Mouse (Mus musculus): ENCODE measurements around the gene Lmbr1. TPM values are rescaled to one million over a fixed set of nuclear protein-coding genes. Genes with fewer than 3 reads are reported as not detected.
A peak's percentile ranks its signal among the peaks of the same experiment; 100 is the strongest.
"Not testable (repeated sequence)": the region's sequence is repeated elsewhere in the genome, so short reads cannot be mapped to it uniquely, and the experiment has no call there.

The Lmbr1 gene
- polyA plus RNA-seq (2015; fragmentation: Nextera tagmentation; extraction: Ambion mirVana), result 11.7 TPM in 2 replicates

DNA sequence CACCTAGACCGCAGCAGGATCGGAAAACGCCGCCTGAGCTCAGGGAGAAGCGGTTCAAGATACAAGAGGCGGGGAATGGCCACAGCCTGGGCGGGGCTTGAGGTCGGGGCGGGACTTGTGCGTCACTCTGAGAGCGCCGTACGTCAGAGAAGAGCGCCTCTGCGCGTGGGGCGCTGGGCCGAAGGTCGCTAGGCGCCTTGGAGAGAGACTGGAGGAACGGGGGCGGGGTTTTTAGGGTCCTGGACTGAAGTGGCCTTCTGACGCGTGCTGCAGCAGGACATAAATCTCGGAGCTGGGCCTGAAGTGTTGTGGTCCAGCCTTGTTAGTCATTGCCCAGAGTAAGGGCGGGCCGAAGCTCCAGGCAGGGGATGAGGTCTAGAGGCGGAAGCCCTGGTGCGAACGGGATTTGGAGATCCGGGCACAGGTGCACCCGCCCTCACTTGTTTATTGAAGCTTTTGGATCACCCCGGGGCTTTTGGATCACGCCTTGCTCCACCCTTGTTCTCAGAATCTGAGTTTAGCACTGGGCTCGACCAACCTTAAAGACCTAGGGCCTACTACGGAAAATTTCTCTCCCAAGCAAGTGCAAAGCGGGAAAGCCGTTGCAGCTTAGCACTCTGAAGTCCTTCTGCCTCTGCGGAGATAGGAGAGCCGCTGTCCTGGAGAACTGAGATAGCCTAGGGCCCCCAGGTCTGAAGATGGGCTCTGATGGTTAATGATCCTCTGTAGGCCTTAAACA lies at the start of gene Lmbr1:
TSS of gene Lmbr1 (minus strand) at position 93 of the 739 bp plus-strand sequence.
- no peaks in the 10 kb centered on the region for H3K36me3 ChIP-seq
- 0 out of 2 replicates have a peak, but pooled peaks cover 3% of the 10 kb centered on the region for H3K9me3 ChIP-seq
- ATAC-seq (ENCODE audit: insufficient number of reproducible peaks, low FRiP score, low TSS enrichment, low read depth), result peak; percentile 94
- 2% methylated on average over 40 of the region's 40 CpGs for WGBS
- H3K4me3 ChIP-seq, result peak within 1 kb of the TSS; percentile 72
- H3K27me3 ChIP-seq, result no peaks in the 10 kb centered on the region
- peak within 1 kb of the TSS; percentile 68 for H3K9ac ChIP-seq
- peaks cover 16% of the 10 kb centered on the region for H3K4me1 ChIP-seq
- H3K4me2 ChIP-seq, result peak within 1 kb of the TSS; percentile 93
- peak within 1 kb of the TSS; percentile 67 for H3K27ac ChIP-seq

DNA sequence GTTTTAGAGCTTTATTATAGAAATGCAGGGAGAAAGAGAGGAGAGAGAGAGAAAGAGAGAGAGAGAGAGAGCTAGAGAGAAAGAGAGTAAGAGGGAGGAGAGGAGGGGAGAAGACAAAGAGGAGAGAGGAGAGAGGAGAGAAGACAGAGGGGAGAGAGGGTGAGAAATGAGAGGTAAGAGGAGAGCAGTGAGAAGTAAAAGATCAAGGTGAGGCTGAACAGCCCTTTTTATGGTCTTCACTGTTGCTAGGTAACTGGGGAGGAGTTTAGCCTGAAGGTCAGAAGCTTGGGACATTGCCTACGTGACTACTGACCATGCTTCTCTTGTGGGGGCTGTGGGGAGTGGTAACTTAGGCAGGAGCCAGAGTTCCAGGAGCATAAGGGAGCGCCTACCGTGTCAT lies 45.1 kb upstream of the Lmbr1 start:
- not testable (repeated sequence) for H3K27ac ChIP-seq; H3K9ac ChIP-seq; H3K36me3 ChIP-seq; H3K4me3 ChIP-seq; H3K4me1 ChIP-seq; H3K4me2 ChIP-seq; H3K27me3 ChIP-seq; ATAC-seq (ENCODE audit: insufficient number of reproducible peaks, low FRiP score, low TSS enrichment, low read depth); H3K9me3 ChIP-seq
- WGBS, result 45% methylated on average over 3 of the region's 3 CpGs

DNA sequence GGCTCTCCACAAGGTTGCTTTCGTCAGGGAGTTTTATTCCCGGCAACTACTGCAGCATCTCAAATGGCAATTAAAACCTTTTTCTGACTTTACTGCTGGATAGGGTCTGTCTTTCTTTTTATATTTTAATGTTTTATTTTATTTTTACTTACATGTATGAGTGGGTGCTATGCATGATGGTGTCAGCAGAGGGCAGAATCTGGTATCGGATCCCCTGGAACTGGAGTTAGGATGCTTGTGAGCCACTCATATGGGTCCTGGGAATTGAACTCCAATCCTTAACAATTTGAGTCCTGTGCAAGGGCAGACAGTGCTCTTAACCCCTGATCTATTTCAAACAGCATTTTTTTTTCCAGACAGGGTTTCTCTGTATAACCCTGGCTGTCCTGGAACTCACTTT lies 34.9 kb upstream of the Lmbr1 start:
- Histone ChIP-seq H3K27me3 (no peaks in the 10 kb centered on the region), H3K9me3 (no peaks in the 10 kb centered on the region), H3K27ac (no peak overlapping the region), H3K9ac (no peak overlapping the region), H3K4me2 (no peak overlapping the region), H3K4me3 (no peak overlapping the region), H3K36me3 (no peaks in the 10 kb centered on the region), H3K4me1 (no peaks in the 10 kb centered on the region)
- no peak for ATAC-seq (ENCODE audit: insufficient number of reproducible peaks, low FRiP score, low TSS enrichment, low read depth)
- WGBS, result 81% methylated on average over 3 of the region's 3 CpGs

- Histone ChIP-seq H3K27ac (no peak overlapping the region), H3K4me1 (no peaks in the 10 kb centered on the region), H3K4me3 (no peak overlapping the region), H3K9ac (no peak overlapping the region), H3K27me3 (no peaks in the 10 kb centered on the region), H3K4me2 (no peak overlapping the region), H3K9me3 (no peaks in the 10 kb centered on the region), H3K36me3 (no peaks in the 10 kb centered on the region)
- no peak for ATAC-seq (ENCODE audit: insufficient number of reproducible peaks, low FRiP score, low TSS enrichment, low read depth)
These were observed 32.7 kb upstream of the Lmbr1 start for GRCm38 (mm10) chr5:29410854-29411253.

DNA sequence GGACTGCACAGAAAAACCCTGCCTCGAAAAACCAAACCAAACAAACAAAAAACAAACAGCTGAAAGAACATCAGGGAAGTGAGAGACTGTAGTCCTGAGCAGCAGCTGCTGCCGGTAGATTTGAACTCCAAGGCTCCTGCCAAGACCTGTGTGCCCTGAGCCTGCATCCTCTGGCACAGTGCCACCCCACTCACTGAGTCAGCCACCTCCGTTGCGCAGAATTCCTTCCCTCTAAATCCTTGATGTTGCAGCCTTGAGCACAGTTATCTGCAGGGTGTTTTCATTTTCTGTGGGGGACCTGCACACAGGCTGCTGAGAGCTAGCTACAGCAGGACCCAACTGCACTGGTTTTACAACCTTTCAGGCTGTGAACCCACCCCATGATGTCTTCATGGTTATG lies 20.2 kb upstream of the Lmbr1 start:
- Histone ChIP-seq H3K4me1 (no peaks in the 10 kb centered on the region), H3K9me3 (no peaks in the 10 kb centered on the region), H3K27ac (no peak overlapping the region), H3K9ac (no peak overlapping the region), H3K4me2 (no peak overlapping the region), H3K27me3 (no peaks in the 10 kb centered on the region), H3K36me3 (no peaks in the 10 kb centered on the region), H3K4me3 (no peak overlapping the region)
- ATAC-seq (ENCODE audit: insufficient number of reproducible peaks, low FRiP score, low TSS enrichment, low read depth), result no peak
- WGBS, result 55% methylated on average over 4 of the region's 4 CpGs

DNA sequence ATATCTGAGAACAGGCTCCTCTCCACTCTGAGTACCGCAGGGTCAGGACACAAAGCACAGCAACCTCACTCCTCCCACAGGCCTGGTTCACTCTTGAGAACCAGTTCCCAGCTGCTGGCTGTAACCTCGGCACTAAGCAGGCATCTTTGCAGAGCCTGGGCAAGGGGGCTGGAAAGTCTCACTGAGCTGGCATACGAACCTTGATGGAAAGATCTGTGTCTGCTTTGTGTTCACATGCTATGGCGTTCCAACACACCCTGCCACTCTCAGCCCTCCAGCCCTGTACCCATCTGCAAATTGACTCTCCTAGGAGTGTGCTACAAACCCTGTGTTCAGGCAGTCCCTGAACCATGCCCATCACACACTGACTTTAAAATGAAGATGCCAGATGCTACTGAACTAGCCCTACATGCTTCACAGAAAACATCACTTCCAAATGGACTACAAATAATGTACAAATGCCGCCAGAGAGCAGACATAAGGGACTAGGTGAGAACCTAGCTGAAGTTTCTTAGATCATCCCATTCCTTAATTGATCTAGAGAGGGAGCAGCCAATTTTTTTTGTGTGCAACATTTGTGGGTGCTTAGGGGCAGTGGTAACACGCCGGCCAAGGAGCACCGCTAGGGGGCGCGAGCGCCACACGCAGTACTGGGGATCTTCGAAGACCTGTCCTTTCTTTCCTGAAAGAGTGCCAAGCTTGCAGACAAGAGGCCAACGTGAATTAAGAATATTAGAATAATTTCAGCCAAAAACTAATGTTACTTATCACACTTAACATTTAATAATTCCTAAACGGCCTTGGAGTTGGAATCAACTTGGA lies 11.0 kb upstream of the Lmbr1 start:
- Histone ChIP-seq H3K4me1 (no peaks in the 10 kb centered on the region), H3K36me3 (no peaks in the 10 kb centered on the region), H3K9me3 (no peaks in the 10 kb centered on the region), H3K4me2 (no peak overlapping the region), H3K4me3 (no peak overlapping the region), H3K9ac (no peak overlapping the region), H3K27ac (no peak overlapping the region), H3K27me3 (no peaks in the 10 kb centered on the region)
- WGBS, result 20% methylated on average over 15 of the region's 15 CpGs
- no peak for ATAC-seq (ENCODE audit: insufficient number of reproducible peaks, low FRiP score, low TSS enrichment, low read depth)

DNA sequence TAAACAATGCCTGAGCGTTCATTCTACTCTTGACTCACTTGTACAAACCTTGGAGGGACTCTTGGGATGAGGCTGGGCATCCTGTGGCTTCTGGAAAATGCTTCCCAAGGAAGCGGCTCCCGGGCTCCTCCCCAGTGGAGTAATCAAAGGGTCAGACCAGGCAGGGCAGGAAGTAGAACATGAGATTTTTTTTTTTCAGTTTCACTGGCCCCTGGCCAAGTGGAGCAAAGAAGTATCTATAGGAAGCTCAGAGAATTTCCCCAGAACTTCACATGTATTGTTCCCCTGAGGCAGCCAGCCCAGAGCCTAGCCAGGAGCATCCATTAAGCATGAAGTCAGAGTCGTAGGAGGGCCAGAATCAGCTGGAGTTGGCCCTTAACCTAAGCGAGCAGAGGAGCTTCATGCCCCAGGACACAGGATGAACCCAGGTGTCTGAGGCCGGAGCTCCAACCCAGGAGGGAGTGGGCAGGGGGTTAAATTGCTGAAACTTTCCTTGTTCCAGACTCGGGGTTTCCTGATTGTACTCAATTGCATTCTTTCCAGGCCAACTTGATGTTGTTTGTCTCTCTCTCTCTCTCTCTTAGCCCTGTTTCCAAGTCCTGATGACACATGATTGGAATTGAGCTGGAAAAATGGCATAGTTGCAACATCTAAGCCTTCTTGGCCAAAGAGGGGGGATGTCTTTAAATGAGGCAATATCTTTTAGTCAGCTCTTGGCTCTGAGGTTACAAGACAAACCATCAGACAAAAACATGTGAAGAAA lies 10.2 kb upstream of the Lmbr1 start:
- H3K9ac ChIP-seq, result no peak overlapping the region
- no peaks in the 10 kb centered on the region for H3K4me1 ChIP-seq
- H3K9me3 ChIP-seq, result no peaks in the 10 kb centered on the region
- H3K27me3 ChIP-seq, result no peaks in the 10 kb centered on the region
- no peaks in the 10 kb centered on the region for H3K36me3 ChIP-seq
- H3K27ac ChIP-seq, result no peak overlapping the region
- no peak overlapping the region for H3K4me2 ChIP-seq
- 41% methylated on average over 7 of the region's 7 CpGs for WGBS
- H3K4me3 ChIP-seq, result no peak overlapping the region
- no peak for ATAC-seq (ENCODE audit: insufficient number of reproducible peaks, low FRiP score, low TSS enrichment, low read depth)

GRCm38 (mm10) chr5:29387591-29387990 lies 9.4 kb upstream of the Lmbr1 start:
- no peaks in the 10 kb centered on the region for H3K4me1 ChIP-seq
- no peak overlapping the region for H3K4me2 ChIP-seq
- no peak overlapping the region for H3K9ac ChIP-seq
- H3K36me3 ChIP-seq, result no peaks in the 10 kb centered on the region
- no peak overlapping the region for H3K4me3 ChIP-seq
- no peaks in the 10 kb centered on the region for H3K27me3 ChIP-seq
- 31% methylated on average over 1 of the region's 1 CpGs for WGBS
- no peak overlapping the region for H3K27ac ChIP-seq
- H3K9me3 ChIP-seq, result no peaks in the 10 kb centered on the region
- no peak for ATAC-seq (ENCODE audit: insufficient number of reproducible peaks, low FRiP score, low TSS enrichment, low read depth)

DNA sequence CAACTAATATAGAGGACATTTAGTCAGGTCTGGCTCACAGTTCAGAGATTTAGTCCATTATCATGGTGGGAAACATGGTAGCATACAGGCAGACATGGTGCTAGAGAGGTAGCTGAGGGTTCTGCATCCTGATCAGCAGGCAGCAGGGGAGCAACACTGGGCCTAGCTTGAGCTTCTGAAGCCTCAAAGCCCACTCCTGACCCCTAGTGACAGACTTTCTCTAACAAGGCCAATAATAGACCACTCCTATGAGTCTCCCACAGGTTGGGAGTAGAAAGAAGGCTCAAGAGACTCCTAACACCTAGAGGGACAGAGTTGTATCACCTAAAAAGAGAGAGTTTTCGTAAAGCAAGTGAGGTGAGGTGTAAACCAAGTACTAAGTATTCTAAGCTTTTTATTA lies 4.6 kb upstream of the Lmbr1 start:
- no peak overlapping the region for H3K27ac ChIP-seq

DNA sequence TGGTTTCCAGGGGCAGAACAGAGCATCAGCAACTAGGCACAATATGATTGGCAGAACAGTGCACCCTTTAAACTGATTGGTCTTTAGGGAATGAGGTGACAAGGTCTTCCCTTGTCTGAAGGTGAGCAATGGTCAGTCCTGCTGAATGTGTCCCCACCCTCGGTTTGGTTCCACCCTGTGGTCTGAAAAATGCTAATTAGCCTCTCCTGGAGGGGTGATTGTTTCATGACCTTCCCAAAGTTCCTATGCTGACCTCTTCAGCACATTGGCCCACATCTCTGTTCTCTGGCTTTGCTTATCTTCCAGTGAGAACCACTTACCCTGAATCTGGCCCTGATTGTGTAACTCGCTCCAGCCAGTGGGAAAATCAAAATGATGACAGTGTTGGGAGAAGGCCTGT lies 1.9 kb upstream of the Lmbr1 start:
- Histone ChIP-seq H3K4me2 (no peak overlapping the region), H3K9ac (no peak overlapping the region), H3K4me1 (peaks cover 16% of the 10 kb centered on the region), H3K27ac (no peak overlapping the region), H3K27me3 (no peaks in the 10 kb centered on the region), H3K36me3 (no peaks in the 10 kb centered on the region), H3K4me3 (no peak overlapping the region), H3K9me3 (no peaks in the 10 kb centered on the region)
- WGBS, result 69% methylated on average over 2 of the region's 2 CpGs
- no peak for ATAC-seq (ENCODE audit: insufficient number of reproducible peaks, low FRiP score, low TSS enrichment, low read depth)

More for the DNA sequence above, 4.6 kb upstream of the Lmbr1 start:
- no peaks in the 10 kb centered on the region for H3K9me3 ChIP-seq
- no peak overlapping the region for H3K4me3 ChIP-seq
- ATAC-seq (ENCODE audit: insufficient number of reproducible peaks, low FRiP score, low TSS enrichment, low read depth), result no peak
- no peak overlapping the region for H3K9ac ChIP-seq
- WGBS, result 80% methylated on average over 1 of the region's 1 CpGs
- H3K4me1 ChIP-seq, result peaks cover 8% of the 10 kb centered on the region
- H3K36me3 ChIP-seq, result no peaks in the 10 kb centered on the region
- no peaks in the 10 kb centered on the region for H3K27me3 ChIP-seq
- no peak overlapping the region for H3K4me2 ChIP-seq

DNA sequence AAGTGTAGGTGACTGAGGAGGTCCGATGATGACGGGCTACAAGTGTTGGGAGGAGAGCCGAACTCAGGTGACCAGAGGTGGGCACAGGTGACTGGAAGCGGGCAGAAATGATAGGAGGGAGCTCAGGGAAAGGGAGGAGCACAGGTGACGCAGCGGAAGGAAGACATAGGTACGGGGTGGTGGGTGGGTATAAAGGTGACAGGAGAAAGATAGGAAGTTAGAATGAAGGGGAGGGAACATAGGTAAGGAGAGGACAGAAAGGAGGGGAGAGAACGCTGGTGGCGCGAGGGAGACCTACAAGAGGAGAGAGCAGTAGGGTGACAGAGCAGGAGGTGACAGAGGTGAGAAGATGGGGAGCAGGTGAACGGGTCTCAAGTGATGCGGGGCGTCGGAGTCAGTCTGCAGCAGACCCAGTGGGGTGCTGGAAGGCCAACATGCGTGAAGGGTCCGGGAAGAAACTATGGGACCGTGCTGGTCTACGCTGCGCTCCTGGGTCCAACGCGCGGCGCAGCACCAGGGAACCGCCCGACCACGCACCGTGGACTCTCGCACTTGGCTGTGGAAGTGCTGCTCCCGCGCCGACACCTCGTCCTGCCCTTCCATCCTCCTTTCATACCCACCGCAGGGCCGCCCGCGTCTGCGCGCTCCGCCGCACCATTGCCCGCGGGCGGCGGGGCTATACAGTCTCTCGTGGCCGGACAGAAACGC lies 446 bp downstream of the Lmbr1 start:
- Histone ChIP-seq H3K9me3 (0 out of 2 replicates have a peak, but pooled peaks cover 3% of the 10 kb centered on the region), H3K4me3 (peak overlapping the region; percentile 72), H3K27me3 (no peaks in the 10 kb centered on the region), H3K36me3 (no peaks in the 10 kb centered on the region), H3K4me2 (peak overlapping the region; percentile 93), H3K27ac (peak overlapping the region; percentile 67), H3K9ac (peak overlapping the region; percentile 68), H3K4me1 (peaks cover 16% of the 10 kb centered on the region)
- under 1% methylated on average over 47 of the region's 47 CpGs for WGBS
- peak; percentile 62 for ATAC-seq (ENCODE audit: insufficient number of reproducible peaks, low FRiP score, low TSS enrichment, low read depth)

All from limb, embryonic 15.5 days (tissue).